Mouse (Mus musculus): Measurements from ENCODE around the gene Tspyl4. TPM values are rescaled to one million over a fixed set of nuclear protein-coding genes. Genes with fewer than 3 reads are reported as not detected.

Gene Tspyl4
- total RNA-seq, 4 experiments from 2014 or later, result 13.9 to 20.4 (median 14.5) TPM

GRCm38 (mm10) chr10:34320809-34321208 lies 23.6 kb downstream of the Tspyl4 start:
- DNase-seq (ENCODE audit: low spot score), result no peak

DNA sequence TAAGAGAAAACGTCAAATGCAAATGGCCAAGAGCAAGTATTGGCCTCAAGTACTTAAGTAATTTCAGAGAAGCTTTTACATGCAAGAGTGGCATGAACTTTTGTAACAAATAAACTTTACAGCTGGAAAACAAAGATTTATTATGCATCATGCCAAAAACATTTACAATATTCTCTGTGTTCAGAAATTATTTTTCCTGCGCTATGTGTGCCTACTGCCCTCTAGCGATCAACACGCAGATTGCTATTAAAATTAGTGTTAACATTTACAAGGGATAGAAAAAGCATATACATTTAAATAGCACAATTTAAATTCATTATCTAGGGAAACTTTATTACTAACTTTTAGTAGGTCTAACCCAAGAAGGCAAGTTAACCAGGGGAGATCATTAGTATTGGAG lies 29.5 kb downstream of the Tspyl4 start:
- no peak for DNase-seq (ENCODE audit: low spot score)

- DNase-seq (ENCODE audit: low spot score), result no peak
Measured at GRCm38 (mm10) chr10:34327144-34327543, 29.9 kb downstream of the Tspyl4 start.

DNA sequence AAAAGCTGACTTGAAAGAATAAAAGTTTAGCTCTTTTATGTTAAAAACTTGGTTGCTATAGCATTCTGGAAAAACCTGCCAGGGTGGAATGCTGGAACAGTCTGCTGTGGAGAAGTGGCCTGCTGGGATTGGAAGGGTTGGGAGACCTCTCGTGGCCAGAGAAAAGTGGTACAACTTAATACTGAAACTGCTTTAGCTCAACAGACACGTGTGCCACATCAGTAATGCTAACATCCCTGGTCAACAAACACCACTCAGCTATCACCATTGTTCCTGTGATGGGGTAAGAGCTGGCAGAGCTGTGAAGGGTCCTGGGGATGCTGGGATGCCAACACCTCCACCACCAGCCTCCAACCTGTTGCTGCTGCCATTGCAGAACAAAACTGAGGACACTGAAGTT lies 31.1 kb downstream of the Tspyl4 start:
- DNase-seq (ENCODE audit: low spot score), result no peak

GRCm38 (mm10) chr10:34341014-34341413 lies 43.8 kb downstream of the Tspyl4 start:
- no peak for DNase-seq (ENCODE audit: low spot score)

GRCm38 (mm10) chr10:34341886-34342285 lies 44.6 kb downstream of the Tspyl4 start:
- DNase-seq (ENCODE audit: low spot score), result no peak

Other genes starting within 250 kb of the Tspyl4 start
- 1 to 10 TPM in 1 of 4 experiments, under 1 TPM in 3; 0.63 to 1.1 (median 0.81) TPM for gene Calhm5, start 200.9 kb upstream of the Tspyl4 start, total RNA-seq (2022)
- gene Calhm6, start 169.5 kb upstream of the Tspyl4 start, total RNA-seq (2022), result under 1 TPM in 2 of 4 experiments, not detected in 2; 0.24 to 0.26 TPM
- 1 to 10 TPM; 3.8 to 5.7 (median 4.9) TPM for gene Dse, start 89.7 kb upstream of the Tspyl4 start, total RNA-seq (2022)
- 10 to 100 TPM; 65.2 to 73.0 (median 68.1) TPM for gene Tspyl1, start 15.3 kb upstream of the Tspyl4 start, total RNA-seq (2022)
- not detected for gene Col10a1, start 92.5 kb downstream of the Tspyl4 start, total RNA-seq (2022)
- 10 to 100 TPM in 2 of 4 experiments, 1 to 10 TPM in 2; 8.1 to 13.2 (median 10.9) TPM for gene Nt5dc1, start 121.1 kb downstream of the Tspyl4 start, total RNA-seq (2022)
- gene Frk, start 186.0 kb downstream of the Tspyl4 start, total RNA-seq (2022), result 1 to 10 TPM; 1.1 to 3.6 (median 2.1) TPM